Mouse (Mus musculus): ENCODE results near the gene Mef2b. TPM values are rescaled to one million over a fixed set of nuclear protein-coding genes. Genes with fewer than 3 reads are reported as not detected.

Mef2b gene
- total and polyA plus RNA-seq, 3 experiments, result 60.1 to 232 (median 168) TPM

DNA sequence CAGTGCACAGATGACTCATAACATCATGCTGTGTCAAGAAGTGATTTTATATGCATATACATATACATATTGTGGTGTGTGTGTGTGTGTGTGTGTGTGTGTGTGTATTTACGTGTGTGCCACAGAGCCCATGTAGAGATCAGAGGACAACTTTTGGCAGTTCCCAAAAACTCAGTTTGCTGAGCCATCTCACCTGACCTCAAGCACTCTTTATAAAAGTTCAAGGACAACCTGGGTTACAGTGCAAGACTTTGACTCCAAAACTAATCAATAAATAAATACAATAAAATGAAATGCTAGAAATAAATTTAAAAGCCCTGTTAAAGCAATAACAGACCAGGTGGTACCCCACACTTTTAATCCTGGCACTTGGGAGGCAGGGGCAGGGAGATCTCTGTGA is 71.8 kb downstream of the Mef2b start:
- H3K9ac ChIP-seq (ENCODE audit: insufficient read depth, low read depth), result peak overlapping the region; percentile 20
- H3K4me2 ChIP-seq (ENCODE audit: insufficient read depth, low read depth, poor library complexity, severe bottlenecking), result peak overlapping the region; percentile 70
- H3K4me1 ChIP-seq (ENCODE audit: control insufficient read depth in 1 of 2, insufficient read depth in 2 of 2), result peaks cover 18 to 47% of the 10 kb centered on the region in 2 experiments
- H3K9me3 ChIP-seq (replicated peaks; ENCODE audit: low read length), result no peaks in the 10 kb centered on the region
- dilution Hi-C loops (cut with MboI; ENCODE audit: extremely low pct_ligation_motif_present, extremely low pct_unique_long_range_greater_than_20kb, low sequenced_read_pairs) (no loop called here), in situ Hi-C loops (cut with MboI; ENCODE audit: low pct_ligation_motif_present, low pct_unique_long_range_greater_than_20kb, low sequenced_read_pairs) (loop anchor here (5.0 kb wide), 1 partner anchor 39 kb away; the partner anchor contains the start of gene Tmem161a)
- TF ChIP-seq CHD1 (IDR thresholded peaks at IDR 0.05; ENCODE audit: low read depth, low read length), result no peak
- no peak for TF ChIP-seq ETS1 (conservative IDR thresholded peaks at IDR 0.05; ENCODE audit: low read depth, low read length)
- TF ChIP-seq HCFC1 (IDR thresholded peaks at IDR 0.05; ENCODE audit: low read depth, low read length), result no peak
- TF ChIP-seq MYC (IDR thresholded peaks at IDR 0.05; ENCODE audit: low read depth, low read length), result no peak
- TF ChIP-seq ZMIZ1 (IDR thresholded peaks at IDR 0.05; ENCODE audit: low read depth, low read length), result no peak
- TF ChIP-seq SMC3 (IDR thresholded peaks at IDR 0.05; ENCODE audit: low read depth, low read length), result no peak
- TF ChIP-seq UBTF (IDR thresholded peaks at IDR 0.05; ENCODE audit: low read depth, low read length), result no peak
- no peaks in the 10 kb centered on the region for H3K36me3 ChIP-seq (replicated peaks in 1 of 2; ENCODE audit: control insufficient read depth in 1 of 2, insufficient read depth in 1 of 2, low read length in 1 of 2)
- no peak overlapping the region for H3K27ac ChIP-seq (ENCODE audit: insufficient read depth, low read depth)
- no peaks in the 10 kb centered on the region for H3K79me2 ChIP-seq (replicated peaks; ENCODE audit: control insufficient read depth, extremely low read depth, insufficient read depth, poor library complexity, severe bottlenecking)
- no peak for DNase-seq (ENCODE audit: extremely low read depth)
- H3K4me3 ChIP-seq (replicated peaks in 1 of 3; ENCODE audit: low read depth in 2 of 3, low read length in 2 of 3, poor library complexity in 1 of 3), result peak overlapping the region; percentile 67 to 87 (median 72)
- H3K27me3 ChIP-seq (replicated peaks), result no peaks in the 10 kb centered on the region

DNA sequence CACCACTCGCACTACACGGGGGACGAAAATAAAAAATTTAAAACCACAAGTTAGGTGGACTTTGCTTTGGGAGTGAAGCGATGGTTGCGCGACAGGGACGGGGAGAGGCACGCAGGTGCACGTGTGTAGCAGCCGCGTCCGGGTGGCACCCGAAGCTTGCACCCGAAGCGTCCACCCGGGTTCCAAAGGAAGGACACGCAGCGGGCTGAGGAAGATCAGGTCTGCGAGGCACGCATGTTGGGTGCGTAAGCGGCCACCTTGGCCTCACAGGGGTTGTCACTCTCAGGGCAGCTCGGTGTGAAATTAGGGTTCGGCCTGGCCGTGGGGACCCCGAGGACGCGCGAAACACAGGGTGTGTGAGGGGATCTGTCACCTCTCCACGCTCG is 72.2 kb downstream of the Mef2b start:
- peak overlapping the region; percentile 67 to 87 (median 72) for H3K4me3 ChIP-seq (replicated peaks in 1 of 3; ENCODE audit: low read depth in 2 of 3, low read length in 2 of 3, poor library complexity in 1 of 3)
- no peaks in the 10 kb centered on the region for H3K9me3 ChIP-seq (replicated peaks; ENCODE audit: low read length)
- H3K27me3 ChIP-seq (replicated peaks), result no peaks in the 10 kb centered on the region
- no peaks in the 10 kb centered on the region for H3K79me2 ChIP-seq (replicated peaks; ENCODE audit: control insufficient read depth, extremely low read depth, insufficient read depth, poor library complexity, severe bottlenecking)
- peaks cover 18 to 47% of the 10 kb centered on the region in 2 experiments for H3K4me1 ChIP-seq (ENCODE audit: control insufficient read depth in 1 of 2, insufficient read depth in 2 of 2)
- TF ChIP-seq MAX (IDR thresholded peaks at IDR 0.05; ENCODE audit: low read length), result no peak
- no peak for TF ChIP-seq SIN3A (IDR thresholded peaks at IDR 0.05; ENCODE audit: low read length)
- TF ChIP-seq MYC (IDR thresholded peaks at IDR 0.05; ENCODE audit: low read depth, low read length), result 0 out of 2 replicates have a peak, but pooled peaks have one; percentile 9
- no peak for TF ChIP-seq USF1 (IDR thresholded peaks at IDR 0.05; ENCODE audit: low read depth, low read length)
- TF ChIP-seq MXI1 (IDR thresholded peaks at IDR 0.05; ENCODE audit: low read depth, low read length), result peak; percentile 89
- no peak for TF ChIP-seq ZC3H11A (IDR thresholded peaks at IDR 0.05; ENCODE audit: low read depth, low read length)
- TF ChIP-seq BHLHE40 (IDR thresholded peaks at IDR 0.05; ENCODE audit: low read depth, low read length), result peak; percentile 50
- no peaks in the 10 kb centered on the region for H3K36me3 ChIP-seq (replicated peaks in 1 of 2; ENCODE audit: control insufficient read depth in 1 of 2, insufficient read depth in 1 of 2, low read length in 1 of 2)
- peak overlapping the region; percentile 20 for H3K9ac ChIP-seq (ENCODE audit: insufficient read depth, low read depth)
- no peak for DNase-seq (ENCODE audit: extremely low read depth)
- in situ Hi-C loops (cut with MboI; ENCODE audit: low pct_ligation_motif_present, low pct_unique_long_range_greater_than_20kb, low sequenced_read_pairs), result loop anchor here (5.0 kb wide), 1 partner anchor 39 kb away; the partner anchor contains the start of gene Tmem161a
- H3K4me2 ChIP-seq (ENCODE audit: insufficient read depth, low read depth, poor library complexity, severe bottlenecking), result peak overlapping the region; percentile 70
- dilution Hi-C loops (cut with MboI; ENCODE audit: extremely low pct_ligation_motif_present, extremely low pct_unique_long_range_greater_than_20kb, low sequenced_read_pairs), result no loop called here
- H3K27ac ChIP-seq (ENCODE audit: insufficient read depth, low read depth), result peak overlapping the region; percentile 30; the same call in 1 of the 2 replicates
